In genomic region chr11:21247940-21248339, GRCm38 (mm10) we compare ENCODE assay signal across 20 mouse cellular contexts. TPM values are rescaled to one million over a fixed set of nuclear protein-coding genes. Genes with fewer than 3 reads are reported as not detected.
DNase-seq lines count a peak whose midpoint lies in the region; ATAC-seq lines count a peak whose summit lies in the region.
"Had no signal": no experiment of that assay in that cellular context is flagged by ENCODE, and none has a peak within 500 bp of the region (broad histone marks: within the 10 kb centered on the region; RNA-seq: fewer than 3 reads in every experiment).

No protein-coding gene starts in this region.

- H3K27ac ChIP-seq in hindbrain, embryonic 16.5 days (ENCODE audit: low read depth, low read length), result no peak overlapping the region
- H3K27ac ChIP-seq in hindbrain, embryonic 12.5 days, result no peak overlapping the region
- H3K27ac ChIP-seq in liver, embryonic 15.5 days (replicated peaks), result no peak overlapping the region

- no peaks in the 10 kb centered on the region for H3K27me3 ChIP-seq in hindbrain, embryonic 16.5 days (replicated peaks; ENCODE audit: control insufficient read depth, insufficient read depth, low read length)
- no peaks in the 10 kb centered on the region for H3K27me3 ChIP-seq in hindbrain, embryonic 12.5 days
- no peaks in the 10 kb centered on the region for H3K27me3 ChIP-seq in megakaryocyte, embryonic 14.5 days (replicated peaks)
- no peaks in the 10 kb centered on the region for H3K27me3 ChIP-seq in liver, embryonic 15.5 days
- H3K27me3 ChIP-seq: heart, embryonic 12.5 days had no signal

- intact Hi-C loops in left cerebral cortex, postnatal 4 days (cut with DNase I), result no loop called here

- no peak overlapping the region for H3K9ac ChIP-seq in hindbrain, embryonic 16.5 days (ENCODE audit: low read depth, low read length)
- no peak overlapping the region for H3K9ac ChIP-seq in hindbrain, embryonic 12.5 days
- H3K9ac ChIP-seq in liver, embryonic 15.5 days, result no peak overlapping the region
- H3K9ac ChIP-seq: heart, embryonic 12.5 days; lung, embryonic 14.5 days had no signal

- ATAC-seq in hindbrain, embryonic 16.5 days, result peak; percentile 37
- ATAC-seq in hindbrain, embryonic 12.5 days (ENCODE audit: low FRiP score), result no peak
- no peak for ATAC-seq in megakaryocyte, adult 5-6 weeks (ENCODE audit: poor library complexity, severe bottlenecking)
- peak; percentile 5; the same call in 1 of the 2 replicates for ATAC-seq in granulocyte monocyte progenitor cell, adult 5-6 weeks (replicated peaks; ENCODE audit: poor library complexity, severe bottlenecking)
- peak; percentile 25; the same call in 1 of the 2 replicates for ATAC-seq in liver, embryonic 15.5 days (ENCODE audit: insufficient read depth)

- no peak overlapping the region for H3K4me3 ChIP-seq in hindbrain, embryonic 16.5 days (ENCODE audit: low read length)
- no peak overlapping the region for H3K4me3 ChIP-seq in hindbrain, embryonic 12.5 days
- H3K4me3 ChIP-seq in megakaryocyte, embryonic 14.5 days (replicated peaks), result peak overlapping the region; percentile 81
- H3K4me3 ChIP-seq in liver, embryonic 15.5 days (replicated peaks), result no peak overlapping the region
- H3K4me3 ChIP-seq: heart, embryonic 12.5 days had no signal

- H3K4me1 ChIP-seq in hindbrain, embryonic 16.5 days (ENCODE audit: control insufficient read depth, insufficient read depth, low read depth, low read length), result peaks cover 2% of the 10 kb centered on the region; the same call in 1 of the 2 replicates
- peaks cover 6% of the 10 kb centered on the region; the same call in 1 of the 2 replicates for H3K4me1 ChIP-seq in hindbrain, embryonic 12.5 days
- peaks cover 85% of the 10 kb centered on the region for H3K4me1 ChIP-seq in megakaryocyte, embryonic 14.5 days
- peaks cover 6% of the 10 kb centered on the region; the same call in 1 of the 2 replicates for H3K4me1 ChIP-seq in liver, embryonic 15.5 days (replicated peaks)

- H3K4me2 ChIP-seq in hindbrain, embryonic 16.5 days (ENCODE audit: low read length), result no peak overlapping the region
- no peak overlapping the region for H3K4me2 ChIP-seq in hindbrain, embryonic 12.5 days (replicated peaks)
- H3K4me2 ChIP-seq in liver, embryonic 15.5 days, result no peak overlapping the region
- H3K4me2 ChIP-seq: heart, embryonic 12.5 days; lung, embryonic 14.5 days had no signal

- H3K36me3 ChIP-seq in hindbrain, embryonic 16.5 days (ENCODE audit: control insufficient read depth, insufficient read depth, low read length), result no peaks in the 10 kb centered on the region; the same call in 1 of the 2 replicates
- 0 out of 2 replicates have a peak, but pooled peaks cover 5% of the 10 kb centered on the region for H3K36me3 ChIP-seq in hindbrain, embryonic 12.5 days
- H3K36me3 ChIP-seq in megakaryocyte, embryonic 14.5 days (replicated peaks; ENCODE audit: low read length), result peaks cover 42% of the 10 kb centered on the region
- H3K36me3 ChIP-seq in liver, embryonic 15.5 days (replicated peaks), result no peaks in the 10 kb centered on the region

- DNase-seq in left cerebral cortex, postnatal 4 days, result no peak
- no peak for DNase-seq in thymus, postnatal 10 days (ENCODE audit: low spot score in 2 of 2)
- DNase-seq: adrenal gland, postnatal 10 days; cerebellum, adult 18-20 months; cerebellum, postnatal 14 days; gastrocnemius, postnatal 10 days; heart, adult 18-20 months; heart, postnatal 14 days; kidney, adult 9 months; kidney, postnatal 4 days; lung, embryonic 14.5 days; right cerebral cortex, postnatal 14 days; thymus, postnatal 25 days had no signal

- no peaks in the 10 kb centered on the region for H3K9me3 ChIP-seq in hindbrain, embryonic 16.5 days (ENCODE audit: control insufficient read depth, low read length)
- no peaks in the 10 kb centered on the region; the same call in 1 of the 2 replicates for H3K9me3 ChIP-seq in hindbrain, embryonic 12.5 days (replicated peaks)
- no peaks in the 10 kb centered on the region for H3K9me3 ChIP-seq in megakaryocyte, embryonic 14.5 days
- no peaks in the 10 kb centered on the region for H3K9me3 ChIP-seq in liver, embryonic 15.5 days (replicated peaks)
- H3K9me3 ChIP-seq: heart, embryonic 12.5 days had no signal

- WGBS in hindbrain, embryonic 16.5 days, result 100% methylated on average over 1 of the region's 1 CpGs
- 84% methylated on average over 1 of the region's 1 CpGs for WGBS in hindbrain, embryonic 12.5 days
- WGBS in liver, embryonic 15.5 days (ENCODE audit: insufficient replicate concordance), result 88% methylated on average over 1 of the region's 1 CpGs

RNA-seq across cellular contexts. Expression of gene Vps54, which starts 8.9 kb away (rescaled TPM):
- 7.4 and 8.7 TPM in 2 replicates for polyA plus RNA-seq in hindbrain, embryonic 16.5 days (2015; fragmentation: Nextera tagmentation; extraction: Ambion mirVana)
- 16.5 and 19.8 TPM in 2 replicates for polyA plus RNA-seq in hindbrain, embryonic 12.5 days (2016; fragmentation: Nextera tagmentation; extraction: Ambion mirVana)
- 0.94 and 1.1 TPM in 2 replicates for polyA plus RNA-seq in megakaryocyte, embryonic 14.5 days (2012; ENCODE audit: insufficient read depth, low replicate concordance)
- total RNA-seq in megakaryocyte, adult 5-6 weeks (2015), result 56.5 and 56.7 TPM in 2 replicates
- total RNA-seq in megakaryocyte, adult 5-6 weeks (2017), result 85.7 and 87.9 TPM in 2 replicates
- total RNA-seq in granulocyte monocyte progenitor cell, adult 5-6 weeks (2014; fragmentation: Nextera tagmentation), result 30.2 and 33.9 TPM in 2 replicates
- 38.6 and 44.1 TPM in 2 replicates for total RNA-seq in granulocyte monocyte progenitor cell, adult 5-6 weeks (2017)
- polyA plus RNA-seq in liver, embryonic 15.5 days (2015; fragmentation: Nextera tagmentation; extraction: Ambion mirVana), result 3.7 and 4.2 TPM in 2 replicates
- total RNA-seq in left cerebral cortex, postnatal 4 days (2021), result 10 to 100 TPM; 34.7 to 36.8 TPM

Comparison
In these comparisons a context has a peak if more than half of its experiments do, and no peak if none do; other contexts are left out.
1. ATAC-seq: peak in hindbrain, embryonic 16.5 days (single experiment), granulocyte monocyte progenitor cell, adult 5-6 weeks (single experiment) and liver, embryonic 15.5 days (single experiment); none in hindbrain, embryonic 12.5 days (single experiment) and megakaryocyte, adult 5-6 weeks (single experiment).